Mouse (Mus musculus) thymus, adult 2 months (tissue): ENCODE results near the gene Slc6a6. TPM values are rescaled to one million over a fixed set of nuclear protein-coding genes. Genes with fewer than 3 reads are reported as not detected.

Source experiments
- DNase-seq: peaks from one replicate; pipeline ENCODE4 v3.0.0; 2021
- H3K27ac ChIP-seq: fragments of 200-500 bp; 2 replicates; pipeline ENCODE4 v1.5.1; 2012; ENCODE audit warnings: low read length, control low read depth; ENCODE audit not compliant: control insufficient read depth, insufficient read depth
- H3K27me3 ChIP-seq: fragments of 200-500 bp; 2 replicates; pipeline ENCODE4 v1.6.1; 2012; ENCODE audit warnings: mild to moderate bottlenecking, low read length, moderate library complexity, mixed read lengths; ENCODE audit not compliant: control insufficient read depth, insufficient read depth
- H3K36me3 ChIP-seq: fragments of 200-500 bp; 2 replicates; pipeline ENCODE4 v1.6.1; 2012; ENCODE audit warnings: mild to moderate bottlenecking, low read length, moderate library complexity; ENCODE audit not compliant: control insufficient read depth, insufficient read depth
- H3K4me1 ChIP-seq: fragments of 200-500 bp; replicated peaks from 2 replicates; pipeline ENCODE4 v1.6.1; 2012; ENCODE audit warnings: low read length; ENCODE audit not compliant: control insufficient read depth, insufficient read depth
- H3K4me3 ChIP-seq: fragments of 200-500 bp; 2 replicates; pipeline ENCODE4 v1.5.1; 2012; ENCODE audit warnings: mild to moderate bottlenecking, low read length, control low read depth, moderate library complexity; ENCODE audit not compliant: control insufficient read depth, insufficient read depth
- CTCF ChIP-seq: fragments of 200-500 bp; IDR thresholded peaks from 2 replicates; pipeline ENCODE4 v1.5.1; 2012; ENCODE audit warnings: mild to moderate bottlenecking, control low read depth, low read length, moderate library complexity, borderline replicate concordance; ENCODE audit not compliant: control insufficient read depth, poor library complexity, insufficient read depth; ENCODE audit errors: extremely low read depth
- POLR2A ChIP-seq: fragments of 200-500 bp; IDR thresholded peaks from 2 replicates; pipeline ENCODE4 v1.6.1; 2012; ENCODE audit warnings: mild to moderate bottlenecking, low read length, control low read depth, moderate library complexity; ENCODE audit not compliant: control insufficient read depth, poor library complexity, insufficient read depth; ENCODE audit errors: extremely low read depth
- WGBS: fragments of 180-500 bp; shearing (Covaris S2); methylation state at CpG from one replicate; pipeline ENCODE4 v1.1.7; 2018; 5-methylcytosine and 5-hydroxymethylcytosine counted together
- polyA plus RNA-seq: library from polyadenylated mRNA; depleted of rRNA; stranded (reverse); fragments of >200 nt; gene quantifications from 2 replicates; pipeline ENCODE4 v1.2.3, GENCODE M21; 2012

The Slc6a6 gene
- polyA plus RNA-seq, 1 experiment: 141 TPM

DNA sequence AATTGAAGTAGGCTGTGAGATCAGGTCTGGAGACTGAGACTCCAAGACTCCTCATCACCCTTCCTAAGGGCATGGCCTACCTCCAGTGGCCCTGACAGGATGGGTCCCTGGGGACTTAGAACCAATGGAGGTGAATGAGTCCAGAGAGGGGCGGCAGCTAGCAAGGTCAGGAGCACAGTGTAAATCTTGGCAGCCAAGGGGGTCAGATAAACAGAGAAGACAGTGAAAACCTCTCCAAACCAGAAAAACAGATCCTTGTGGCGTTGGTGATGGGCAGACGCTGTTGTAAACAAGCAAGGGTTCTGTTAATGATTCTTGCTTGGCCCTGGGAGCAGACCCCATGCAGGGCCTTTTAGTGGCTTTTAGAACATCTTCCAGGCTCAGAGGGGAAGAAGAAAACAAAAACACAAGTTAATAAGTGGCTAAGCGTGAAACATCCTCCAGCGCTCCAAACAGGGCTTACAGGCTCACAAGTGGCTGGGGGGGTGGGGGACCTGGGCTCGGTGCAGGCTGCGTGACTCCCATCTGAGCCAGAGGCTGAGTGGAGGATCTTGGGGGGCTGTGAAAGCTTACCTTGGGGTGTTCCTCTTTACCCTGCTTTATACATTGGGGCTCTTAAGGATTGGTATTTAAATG lies 62.2 kb downstream of the Slc6a6 start:
- TF ChIP-seq CTCF: no peak
- no peak for TF ChIP-seq POLR2A
- Histone ChIP-seq H3K27me3 (no peaks in the 10 kb centered on the region), H3K27ac (no peak overlapping the region), H3K4me1 (no peaks in the 10 kb centered on the region), H3K36me3 (peaks cover 47% of the 10 kb centered on the region), H3K4me3 (no peak overlapping the region)
- whole genome bisulfite sequencing: 97% methylated on average over 7 of the region's 7 CpGs
- no peak for DNase-seq

DNA sequence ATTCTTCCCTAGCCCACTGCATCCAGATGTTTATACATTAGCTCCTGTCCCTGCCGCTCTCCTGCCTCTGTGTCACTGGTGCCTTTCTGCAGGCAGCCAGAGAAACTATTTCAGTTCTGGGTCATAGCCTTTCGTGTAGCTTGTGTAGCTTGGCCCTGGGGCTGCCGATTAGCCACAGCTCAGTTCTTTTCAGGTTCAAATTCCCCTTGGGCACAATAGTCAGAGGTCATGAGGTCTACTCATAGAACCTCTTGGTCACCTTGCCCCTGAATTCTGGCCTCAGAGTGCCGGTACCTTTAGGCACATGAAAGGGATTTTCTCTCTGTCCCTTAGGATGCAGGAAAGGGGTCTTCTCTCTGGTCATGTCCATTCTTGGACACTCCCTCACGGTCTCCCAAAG lies 62.9 kb downstream of the Slc6a6 start:
- no peak for DNase-seq
- no peak for TF ChIP-seq POLR2A
- no peak for TF ChIP-seq CTCF
- H3K36me3 ChIP-seq: peaks cover 49% of the 10 kb centered on the region
- H3K4me1 ChIP-seq: no peaks in the 10 kb centered on the region
- 95% methylated on average over 5 of the region's 5 CpGs for WGBS
- H3K27me3 ChIP-seq: no peaks in the 10 kb centered on the region
- no peak overlapping the region for H3K4me3 ChIP-seq
- no peak overlapping the region for H3K27ac ChIP-seq

DNA sequence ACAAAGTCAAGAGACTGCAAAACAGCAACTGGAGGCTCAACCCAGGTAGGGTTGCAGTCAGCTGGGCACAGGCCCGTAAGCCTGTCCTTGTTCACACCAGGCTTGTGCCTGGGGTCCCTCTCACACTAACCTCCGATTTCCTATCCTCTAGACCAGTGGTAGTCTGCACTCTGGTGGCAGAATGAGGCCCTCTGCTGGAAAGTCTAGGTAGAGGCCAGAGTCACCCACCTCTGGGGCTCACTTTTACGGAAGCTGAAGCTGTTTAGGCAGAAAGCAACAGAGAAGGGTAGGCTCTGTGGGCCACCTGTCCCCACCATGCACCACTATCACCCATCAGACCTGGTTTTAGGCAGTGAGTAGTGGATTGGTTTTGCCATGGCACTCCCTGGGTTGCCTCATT lies 67.1 kb downstream of the Slc6a6 start:
- 91% methylated on average over 3 of the region's 3 CpGs for WGBS
- peaks cover 51% of the 10 kb centered on the region for H3K36me3 ChIP-seq
- peak; percentile 28 for DNase-seq

DNA sequence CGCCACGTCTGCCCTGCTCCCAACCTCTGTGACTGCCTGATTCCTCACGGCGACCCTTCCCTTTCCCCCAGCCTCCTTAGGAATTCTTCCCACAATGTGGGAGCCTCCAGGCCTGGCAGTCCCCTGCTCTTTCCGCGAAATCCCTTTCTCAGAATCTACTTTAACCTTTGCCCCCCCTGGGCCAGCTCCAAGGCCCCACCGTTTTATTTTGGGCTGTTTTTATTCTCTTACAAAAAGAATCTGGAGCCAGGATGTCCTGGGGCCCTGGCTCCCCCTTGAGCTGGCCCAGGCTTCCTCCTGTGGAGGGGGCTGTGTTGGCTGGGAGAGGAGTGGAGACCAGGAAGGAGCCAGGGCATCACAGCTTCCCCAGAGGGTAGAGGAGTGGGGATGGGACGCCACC lies 69.0 kb downstream of the Slc6a6 start:
- no peaks in the 10 kb centered on the region for H3K4me1 ChIP-seq
- TF ChIP-seq POLR2A (no peak), CTCF (no peak)
- DNase-seq: no peak
- H3K27ac ChIP-seq: no peak overlapping the region
- H3K36me3 ChIP-seq: peaks cover 63% of the 10 kb centered on the region
- WGBS: 87% methylated on average over 8 of the region's 8 CpGs
- H3K4me3 ChIP-seq: no peak overlapping the region
- no peaks in the 10 kb centered on the region for H3K27me3 ChIP-seq

More for the DNA sequence above, 67.1 kb downstream of the Slc6a6 start:
- H3K4me3 ChIP-seq: no peak overlapping the region
- TF ChIP-seq CTCF (peak; percentile 21; the same call in 1 of the 2 replicates), POLR2A (no peak)
- no peaks in the 10 kb centered on the region for H3K27me3 ChIP-seq
- no peaks in the 10 kb centered on the region for H3K4me1 ChIP-seq
- no peak overlapping the region for H3K27ac ChIP-seq

DNA sequence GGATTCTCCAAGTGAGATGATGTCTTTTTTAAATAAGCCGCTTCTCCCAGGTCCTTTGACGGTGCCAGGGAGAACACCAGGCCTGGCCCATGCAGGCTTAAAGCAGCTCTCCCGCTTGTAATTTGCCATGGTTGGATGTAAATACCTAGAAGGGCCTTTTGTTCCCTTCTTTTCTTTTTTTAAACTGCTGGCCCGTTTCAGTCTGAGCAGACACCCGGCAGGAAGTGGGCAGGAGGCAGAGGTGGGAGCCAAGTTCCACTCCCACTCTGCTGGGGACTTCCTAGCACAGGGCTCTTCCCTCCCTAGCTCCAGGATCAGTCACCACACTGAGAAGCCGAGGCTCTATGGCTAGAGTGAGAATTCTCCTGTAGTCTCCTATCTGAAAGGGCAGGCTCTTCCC lies 70.2 kb downstream of the Slc6a6 start:
- H3K4me1 ChIP-seq: no peaks in the 10 kb centered on the region
- peaks cover 51% of the 10 kb centered on the region for H3K36me3 ChIP-seq
- H3K4me3 ChIP-seq: no peak overlapping the region
- TF ChIP-seq POLR2A: no peak
- TF ChIP-seq CTCF: no peak
- 65% methylated on average over 6 of the region's 6 CpGs for WGBS
- no peak overlapping the region for H3K27ac ChIP-seq
- no peaks in the 10 kb centered on the region for H3K27me3 ChIP-seq
- DNase-seq: no peak

DNA sequence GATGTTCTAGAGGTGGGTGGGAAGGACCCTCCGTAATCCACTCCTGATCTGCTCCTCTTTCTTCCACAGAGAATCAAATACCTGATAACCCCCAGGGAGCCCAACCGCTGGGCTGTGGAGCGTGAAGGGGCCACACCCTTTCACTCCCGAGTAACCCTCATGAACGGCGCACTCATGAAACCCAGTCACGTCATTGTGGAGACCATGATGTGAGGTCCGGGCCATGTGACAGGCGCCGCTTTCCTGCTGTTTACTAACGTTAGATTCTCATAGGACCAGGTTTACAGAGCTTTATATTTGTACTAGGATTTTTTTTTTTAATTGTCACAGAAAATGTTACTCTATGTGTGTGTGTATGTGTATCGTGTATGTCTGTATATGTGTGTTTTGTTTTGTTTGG lies 71.0 kb downstream of the Slc6a6 start:
- no peak overlapping the region for H3K4me3 ChIP-seq
- TF ChIP-seq POLR2A (no peak), CTCF (no peak)
- no peaks in the 10 kb centered on the region for H3K4me1 ChIP-seq
- 96% methylated on average over 12 of the region's 12 CpGs for WGBS
- no peak overlapping the region for H3K27ac ChIP-seq
- H3K27me3 ChIP-seq: no peaks in the 10 kb centered on the region
- no peak for DNase-seq
- peaks cover 47% of the 10 kb centered on the region for H3K36me3 ChIP-seq

DNA sequence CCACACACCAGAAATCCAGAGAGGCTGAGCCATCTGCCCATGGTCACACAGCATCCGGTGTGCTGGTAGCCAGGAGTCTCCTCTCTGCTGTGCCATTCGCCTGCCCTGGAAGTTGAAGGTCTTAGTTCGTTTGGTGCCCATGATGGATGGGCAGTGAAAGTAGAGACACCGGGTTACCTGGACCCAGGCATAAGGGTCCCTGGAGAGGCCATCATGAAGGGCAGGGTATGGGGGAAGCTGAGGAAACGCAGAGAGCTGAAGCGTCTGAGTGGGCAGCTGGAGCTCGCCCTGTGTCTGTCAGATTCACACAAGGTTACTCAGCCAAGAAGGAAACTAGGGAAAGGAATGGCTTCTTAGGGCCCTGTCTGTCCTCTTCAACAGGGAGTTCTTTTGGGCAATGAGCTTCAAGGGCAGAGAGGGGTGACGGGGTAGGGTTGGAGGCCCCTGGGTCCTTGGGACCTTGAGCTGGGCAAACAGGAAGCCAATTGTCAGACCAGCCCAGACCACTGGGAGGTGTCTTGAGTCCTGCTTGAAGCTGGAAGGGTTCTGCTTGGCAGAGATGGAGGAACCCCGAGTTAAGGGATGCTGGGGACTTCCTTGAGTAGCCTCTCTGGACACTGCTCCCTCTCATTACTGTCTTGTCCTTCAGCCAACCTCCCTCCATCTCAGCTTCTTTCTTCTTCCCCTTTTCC lies 78.3 kb downstream of the Slc6a6 start:
- 86% methylated on average over 9 of the region's 9 CpGs for WGBS
- Histone ChIP-seq H3K27ac (no peak overlapping the region), H3K4me3 (no peak overlapping the region), H3K27me3 (no peaks in the 10 kb centered on the region), H3K4me1 (no peaks in the 10 kb centered on the region), H3K36me3 (0 out of 2 replicates have a peak, but pooled peaks cover 3% of the 10 kb centered on the region)
- TF ChIP-seq POLR2A (no peak), CTCF (no peak)
- DNase-seq: no peak
